Comparison of ENCODE assay signal across 29 mouse cellular contexts in the genomic region with DNA sequence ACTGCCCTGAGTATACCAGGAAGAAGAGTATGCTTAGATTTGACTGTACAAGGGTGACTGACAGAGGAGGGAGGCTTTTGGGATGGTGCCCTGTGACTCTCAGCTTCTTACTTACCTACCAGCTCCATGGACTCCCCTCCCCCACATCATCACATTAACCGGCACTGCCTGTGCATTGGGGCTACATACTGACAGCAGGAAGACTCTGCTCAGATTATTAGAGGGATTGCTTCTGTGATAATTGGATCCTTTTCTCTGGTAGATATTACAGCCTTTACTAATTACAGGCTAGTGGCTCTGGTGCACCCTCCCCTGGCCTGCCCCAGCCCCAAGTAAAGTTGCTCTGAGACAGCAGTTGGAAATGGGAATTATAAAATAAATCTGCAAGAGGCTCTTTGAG. TPM values are rescaled to one million over a fixed set of nuclear protein-coding genes. Genes with fewer than 3 reads are reported as not detected.
A peak's percentile ranks its signal among the peaks of the same experiment; 100 is the strongest.
DNase-seq lines count a peak whose midpoint lies in the region; ATAC-seq and TF ChIP-seq lines count a peak whose summit lies in the region.
"Had no signal": no experiment of that assay in that cellular context is flagged by ENCODE, and none has a peak within 500 bp of the region (broad histone marks: within the 10 kb centered on the region; RNA-seq: fewer than 3 reads in every experiment).

No protein-coding gene starts in this region.

- 0 out of 2 replicates have a peak, but pooled peaks have one; percentile 51 for ATAC-seq in forebrain, embryonic 12.5 days (ENCODE audit: low FRiP score)
- no peak; the same call in 1 of the 2 replicates for ATAC-seq in forebrain, embryonic 13.5 days
- 0 out of 2 replicates have a peak, but pooled peaks have one; percentile 43 for ATAC-seq in midbrain, embryonic 13.5 days
- no peak for ATAC-seq in midbrain, embryonic 11.5 days (ENCODE audit: low FRiP score)
- peak; percentile 50; the same call in 1 of the 2 replicates for ATAC-seq in forebrain, embryonic 14.5 days
- peak; percentile 35; the same call in 1 of the 2 replicates for ATAC-seq in hindbrain, postnatal 0 days
- ATAC-seq: CD4-positive, CD25-positive, alpha-beta regulatory T cell, adult 4 months; intestine, embryonic 16.5 days; liver, postnatal 0 days had no signal

- no peak for TF ChIP-seq CTCF in hindbrain, postnatal 0 days (IDR thresholded peaks at IDR 0.05; ENCODE audit: low read depth)

- no peak for DNase-seq in midbrain, embryonic 11.5 days (ENCODE audit: low spot score, missing footprints)
- peak; percentile 22 for DNase-seq in forebrain, embryonic 14.5 days (ENCODE audit: low spot score)
- no peak for DNase-seq in hindbrain, postnatal 0 days (ENCODE audit: low spot score)
- no peak for DNase-seq in urinary bladder, postnatal 14 days (ENCODE audit: low spot score)
- DNase-seq in heart, adult 18-20 months: no peak
- DNase-seq: adrenal gland, postnatal 25 days; cerebellum, adult 11 months; gastrocnemius, postnatal 36 days; kidney, adult 9 months; kidney, postnatal 14 days; liver, postnatal 0 days; lung, postnatal 10 days; right cerebral cortex, adult 18-20 months; thymus, adult 2 months; thymus, postnatal 4 days had no signal

- no peak overlapping the region for H3K4me3 ChIP-seq in forebrain, embryonic 12.5 days (replicated peaks)
- H3K4me3 ChIP-seq in forebrain, embryonic 13.5 days: no peak overlapping the region
- H3K4me3 ChIP-seq in midbrain, embryonic 13.5 days (replicated peaks): no peak overlapping the region
- H3K4me3 ChIP-seq in midbrain, embryonic 11.5 days (ENCODE audit: low read depth, low read length): no peak overlapping the region
- H3K4me3 ChIP-seq in forebrain, embryonic 14.5 days (ENCODE audit: low read depth, low read length): no peak overlapping the region
- H3K4me3 ChIP-seq in hindbrain, postnatal 0 days (ENCODE audit: low read length): no peak overlapping the region
- H3K4me3 ChIP-seq: heart, embryonic 10.5 days had no signal

- H3K9ac ChIP-seq in forebrain, embryonic 12.5 days: no peak overlapping the region
- H3K9ac ChIP-seq in forebrain, embryonic 13.5 days: no peak overlapping the region
- no peak overlapping the region for H3K9ac ChIP-seq in midbrain, embryonic 13.5 days (replicated peaks)
- H3K9ac ChIP-seq in midbrain, embryonic 11.5 days (ENCODE audit: low read length): no peak overlapping the region
- no peak overlapping the region for H3K9ac ChIP-seq in forebrain, embryonic 14.5 days (ENCODE audit: low read length)
- H3K9ac ChIP-seq in hindbrain, postnatal 0 days (replicated peaks; ENCODE audit: low read length): no peak overlapping the region
- H3K9ac ChIP-seq: liver, postnatal 0 days had no signal

- no peaks in the 10 kb centered on the region for H3K36me3 ChIP-seq in forebrain, embryonic 12.5 days (replicated peaks)
- no peaks in the 10 kb centered on the region for H3K36me3 ChIP-seq in forebrain, embryonic 13.5 days (ENCODE audit: poor library complexity, severe bottlenecking)
- H3K36me3 ChIP-seq in midbrain, embryonic 13.5 days: no peaks in the 10 kb centered on the region
- H3K36me3 ChIP-seq in midbrain, embryonic 11.5 days (ENCODE audit: control insufficient read depth, insufficient read depth, low read length): no peaks in the 10 kb centered on the region
- H3K36me3 ChIP-seq in forebrain, embryonic 14.5 days (ENCODE audit: control insufficient read depth, insufficient read depth, low read length): no peaks in the 10 kb centered on the region
- no peaks in the 10 kb centered on the region for H3K36me3 ChIP-seq in hindbrain, postnatal 0 days (ENCODE audit: insufficient read depth, low read length)
- H3K36me3 ChIP-seq: heart, embryonic 10.5 days had no signal

- no peaks in the 10 kb centered on the region for H3K4me1 ChIP-seq in forebrain, embryonic 12.5 days
- peaks cover 6% of the 10 kb centered on the region; the same call in 1 of the 2 replicates for H3K4me1 ChIP-seq in forebrain, embryonic 13.5 days
- H3K4me1 ChIP-seq in midbrain, embryonic 13.5 days (replicated peaks): no peaks in the 10 kb centered on the region
- H3K4me1 ChIP-seq in midbrain, embryonic 11.5 days (ENCODE audit: control insufficient read depth, insufficient read depth, low read length): no peaks in the 10 kb centered on the region
- no peaks in the 10 kb centered on the region for H3K4me1 ChIP-seq in forebrain, embryonic 14.5 days (ENCODE audit: control insufficient read depth, insufficient read depth, low read length)
- H3K4me1 ChIP-seq in hindbrain, postnatal 0 days (ENCODE audit: insufficient read depth, low read length): no peaks in the 10 kb centered on the region
- H3K4me1 ChIP-seq: heart, embryonic 10.5 days had no signal

- no peak overlapping the region for H3K27ac ChIP-seq in forebrain, embryonic 12.5 days
- H3K27ac ChIP-seq in forebrain, embryonic 13.5 days: no peak overlapping the region
- no peak overlapping the region for H3K27ac ChIP-seq in midbrain, embryonic 13.5 days
- H3K27ac ChIP-seq in midbrain, embryonic 11.5 days (ENCODE audit: low read depth, low read length): no peak overlapping the region
- no peak overlapping the region for H3K27ac ChIP-seq in forebrain, embryonic 14.5 days (ENCODE audit: low read depth, low read length)
- no peak overlapping the region for H3K27ac ChIP-seq in hindbrain, postnatal 0 days
- H3K27ac ChIP-seq: heart, embryonic 10.5 days; stomach, postnatal 0 days had no signal

- H3K4me2 ChIP-seq in forebrain, embryonic 12.5 days: no peak overlapping the region
- H3K4me2 ChIP-seq in forebrain, embryonic 13.5 days: no peak overlapping the region
- H3K4me2 ChIP-seq in midbrain, embryonic 13.5 days (replicated peaks): no peak overlapping the region
- H3K4me2 ChIP-seq in midbrain, embryonic 11.5 days: no peak overlapping the region
- no peak overlapping the region for H3K4me2 ChIP-seq in forebrain, embryonic 14.5 days (ENCODE audit: low read length)
- H3K4me2 ChIP-seq in hindbrain, postnatal 0 days (ENCODE audit: low read depth, low read length): no peak overlapping the region

- H3K27me3 ChIP-seq in forebrain, embryonic 12.5 days: no peaks in the 10 kb centered on the region
- H3K27me3 ChIP-seq in forebrain, embryonic 13.5 days: no peaks in the 10 kb centered on the region
- H3K27me3 ChIP-seq in midbrain, embryonic 13.5 days: no peaks in the 10 kb centered on the region
- H3K27me3 ChIP-seq in midbrain, embryonic 11.5 days (ENCODE audit: control insufficient read depth, insufficient read depth, low read length): no peaks in the 10 kb centered on the region
- no peaks in the 10 kb centered on the region for H3K27me3 ChIP-seq in forebrain, embryonic 14.5 days (replicated peaks; ENCODE audit: control insufficient read depth, insufficient read depth, low read length)
- no peaks in the 10 kb centered on the region for H3K27me3 ChIP-seq in hindbrain, postnatal 0 days (ENCODE audit: insufficient read depth, low read length)

- no peaks in the 10 kb centered on the region for H3K9me3 ChIP-seq in forebrain, embryonic 12.5 days
- H3K9me3 ChIP-seq in forebrain, embryonic 13.5 days (replicated peaks): no peaks in the 10 kb centered on the region
- H3K9me3 ChIP-seq in midbrain, embryonic 13.5 days: no peaks in the 10 kb centered on the region
- H3K9me3 ChIP-seq in midbrain, embryonic 11.5 days (ENCODE audit: control insufficient read depth, low read length): no peaks in the 10 kb centered on the region
- H3K9me3 ChIP-seq in forebrain, embryonic 14.5 days (replicated peaks; ENCODE audit: control insufficient read depth, low read length): no peaks in the 10 kb centered on the region
- no peaks in the 10 kb centered on the region for H3K9me3 ChIP-seq in hindbrain, postnatal 0 days (ENCODE audit: low read length)
- H3K9me3 ChIP-seq: heart, embryonic 10.5 days had no signal

- WGBS in forebrain, embryonic 12.5 days: 47% methylated on average over 1 of the region's 1 CpGs
- WGBS in forebrain, embryonic 13.5 days: 39% methylated on average over 1 of the region's 1 CpGs
- 59% methylated on average over 1 of the region's 1 CpGs for WGBS in midbrain, embryonic 13.5 days
- WGBS in midbrain, embryonic 11.5 days: 67% methylated on average over 1 of the region's 1 CpGs
- WGBS in forebrain, embryonic 14.5 days: 50% methylated on average over 1 of the region's 1 CpGs
- 54% methylated on average over 1 of the region's 1 CpGs for WGBS in hindbrain, postnatal 0 days

RNA-seq across cellular contexts. Expression of a gene that starts 1.6 kb away (rescaled TPM):
- not detected in 2 replicates for polyA plus RNA-seq in forebrain, embryonic 12.5 days (2016; fragmentation: Nextera tagmentation; extraction: Ambion mirVana)
- not detected in 2 replicates for polyA plus RNA-seq in forebrain, embryonic 13.5 days (2015; fragmentation: Nextera tagmentation; extraction: Ambion mirVana)
- not detected in 2 replicates for polyA plus RNA-seq in midbrain, embryonic 13.5 days (2015; fragmentation: Nextera tagmentation; extraction: Ambion mirVana)
- polyA plus RNA-seq in midbrain, embryonic 11.5 days (2014; fragmentation: Nextera tagmentation; extraction: Ambion mirVana): not detected in 2 replicates
- 0.08 TPM in 1 of 2 replicates, not detected in the other for polyA plus RNA-seq in forebrain, embryonic 14.5 days (2014; fragmentation: Nextera tagmentation; extraction: Ambion mirVana)
- 0.21 TPM in 1 of 2 replicates, not detected in the other for total RNA-seq in hindbrain, postnatal 0 days (2014; rRNA removed)
- polyA plus RNA-seq in hindbrain, postnatal 0 days (2015; fragmentation: Nextera tagmentation; extraction: Ambion mirVana): 0.11 and 0.20 TPM in 2 replicates
- not detected for total RNA-seq in heart, adult 18-20 months (2021)
- total RNA-seq: adrenal gland, postnatal 25 days; hematopoietic stem cell, adult 5-6 weeks; liver, adult 2 months had no signal
- polyA plus RNA-seq: embryonic facial prominence, embryonic 11.5 days; limb, embryonic 11.5 days; liver, adult 2 months; liver, postnatal 0 days had no signal

RNA-seq across cellular contexts. Expression of a gene that starts 17.2 kb away (rescaled TPM):
- polyA plus RNA-seq in forebrain, embryonic 12.5 days (2016; fragmentation: Nextera tagmentation; extraction: Ambion mirVana): not detected in 2 replicates
- not detected in 2 replicates for polyA plus RNA-seq in forebrain, embryonic 13.5 days (2015; fragmentation: Nextera tagmentation; extraction: Ambion mirVana)
- not detected in 2 replicates for polyA plus RNA-seq in midbrain, embryonic 13.5 days (2015; fragmentation: Nextera tagmentation; extraction: Ambion mirVana)
- polyA plus RNA-seq in midbrain, embryonic 11.5 days (2014; fragmentation: Nextera tagmentation; extraction: Ambion mirVana): not detected in 2 replicates
- not detected in 2 replicates for polyA plus RNA-seq in forebrain, embryonic 14.5 days (2014; fragmentation: Nextera tagmentation; extraction: Ambion mirVana)
- not detected in 2 replicates for total RNA-seq in hindbrain, postnatal 0 days (2014; rRNA removed)
- not detected in 2 replicates for polyA plus RNA-seq in hindbrain, postnatal 0 days (2015; fragmentation: Nextera tagmentation; extraction: Ambion mirVana)
- total RNA-seq in heart, adult 18-20 months (2021): not detected
- total RNA-seq: adrenal gland, postnatal 25 days; gastrocnemius, adult 18-20 months; gastrocnemius, postnatal 36 days; hematopoietic stem cell, adult 5-6 weeks; layer of hippocampus, adult 18-20 months; layer of hippocampus, postnatal 25 days; liver, adult 2 months had no signal
- polyA plus RNA-seq: CD4-positive, CD25-positive, alpha-beta regulatory T cell, adult 4 months; embryonic facial prominence, embryonic 11.5 days; heart, embryonic 10.5 days; limb, embryonic 11.5 days; liver, adult 2 months; liver, postnatal 0 days; thymus, adult 2 months had no signal

Comparison
In these comparisons a context has a peak if more than half of its experiments do, and no peak if none do; other contexts are left out.
1. ATAC-seq: peak in forebrain, embryonic 12.5 days (single experiment), midbrain, embryonic 13.5 days (single experiment), forebrain, embryonic 14.5 days (single experiment) and hindbrain, postnatal 0 days (single experiment); none in forebrain, embryonic 13.5 days (single experiment) and midbrain, embryonic 11.5 days (single experiment).